Comparison of ENCODE assay signal across 20 mouse cellular contexts in the genomic region with DNA sequence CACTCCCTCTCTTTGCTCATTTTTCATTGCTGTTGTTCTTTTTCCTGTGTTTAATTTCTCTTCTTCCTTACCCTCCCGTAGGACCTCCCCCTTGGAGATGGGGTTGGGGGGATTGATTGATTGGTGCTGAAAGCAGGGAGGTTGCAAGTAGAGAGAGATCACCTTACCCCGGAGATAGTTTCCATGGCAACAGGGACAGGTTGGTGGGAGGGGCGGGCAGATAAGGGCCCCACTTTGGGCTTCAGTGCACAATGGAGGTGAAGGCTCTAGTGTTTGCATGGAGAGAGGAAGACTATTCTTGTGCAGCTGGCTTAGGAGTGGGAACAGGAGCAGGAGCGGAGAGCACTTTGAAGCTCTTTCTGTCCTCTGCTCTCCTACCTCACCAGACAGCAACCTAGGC.
DNase-seq lines count a peak whose midpoint lies in the region; ATAC-seq lines count a peak whose summit lies in the region.
"Had no signal": no experiment of that assay in that cellular context is flagged by ENCODE, and none has a peak within 500 bp of the region (broad histone marks: within the 10 kb centered on the region; RNA-seq: fewer than 3 reads in every experiment).

No protein-coding gene starts in this region.

- H3K36me3 ChIP-seq in kidney, embryonic 15.5 days: no peaks in the 10 kb centered on the region
- H3K36me3 ChIP-seq: embryonic facial prominence, embryonic 12.5 days; forebrain, embryonic 15.5 days; heart, embryonic 13.5 days; limb, embryonic 13.5 days; liver, embryonic 15.5 days; midbrain, embryonic 12.5 days had no signal

- no peak overlapping the region for H3K4me2 ChIP-seq in kidney, embryonic 15.5 days
- H3K4me2 ChIP-seq: embryonic facial prominence, embryonic 12.5 days; forebrain, embryonic 15.5 days; heart, embryonic 13.5 days; limb, embryonic 13.5 days; liver, embryonic 15.5 days; midbrain, embryonic 12.5 days had no signal

- no peaks in the 10 kb centered on the region for H3K9me3 ChIP-seq in kidney, embryonic 15.5 days (replicated peaks)
- H3K9me3 ChIP-seq: embryonic facial prominence, embryonic 12.5 days; forebrain, embryonic 15.5 days; heart, embryonic 13.5 days; limb, embryonic 13.5 days; liver, embryonic 15.5 days; midbrain, embryonic 12.5 days had no signal

- peaks cover 25% of the 10 kb centered on the region for H3K4me1 ChIP-seq in kidney, embryonic 15.5 days
- H3K4me1 ChIP-seq: liver, embryonic 15.5 days had no signal

- 0 out of 2 replicates have a peak, but pooled peaks have one; percentile 30 for ATAC-seq in kidney, embryonic 15.5 days (replicated peaks; ENCODE audit: low FRiP score)
- ATAC-seq: forebrain, embryonic 15.5 days had no signal

- no peak for DNase-seq in kidney, postnatal 10 days
- DNase-seq in ES-CJ7 (ENCODE audit: low read depth, low spot score) (peak; percentile 3), MEL-GATA-1-ER (ENCODE audit: extremely low read depth, low read depth) (peak; percentile 4)
- peak; percentile 34 for DNase-seq in embryo, embryonic 9.5 days (ENCODE audit: extremely low spot score)
- no peak for DNase-seq in layer of hippocampus, adult 11-12 months (ENCODE audit: low spot score)
- no peak for DNase-seq in gastrocnemius, postnatal 25 days
- DNase-seq: adrenal gland, postnatal 36 days; cerebellum, adult 18-20 months; cerebellum, postnatal 25 days; heart, postnatal 36 days; kidney, adult 18-20 months; lung, postnatal 10 days; thymus, postnatal 25 days had no signal

- H3K9ac ChIP-seq in kidney, embryonic 15.5 days: no peak overlapping the region
- H3K9ac ChIP-seq: embryonic facial prominence, embryonic 12.5 days; forebrain, embryonic 15.5 days; heart, embryonic 13.5 days; limb, embryonic 13.5 days; liver, embryonic 15.5 days; midbrain, embryonic 12.5 days had no signal

- WGBS in kidney, embryonic 15.5 days: 33% methylated on average over 4 of the region's 4 CpGs

- H3K27me3 ChIP-seq in kidney, embryonic 15.5 days: peaks cover 33% of the 10 kb centered on the region
- H3K27me3 ChIP-seq: forebrain, embryonic 15.5 days; liver, embryonic 15.5 days had no signal

- no peak overlapping the region for H3K27ac ChIP-seq in kidney, embryonic 15.5 days
- H3K27ac ChIP-seq: embryonic facial prominence, embryonic 12.5 days; forebrain, embryonic 15.5 days; limb, embryonic 13.5 days; liver, embryonic 15.5 days; midbrain, embryonic 12.5 days had no signal

- H3K4me3 ChIP-seq in kidney, embryonic 15.5 days (replicated peaks): no peak overlapping the region
- H3K4me3 ChIP-seq: embryonic facial prominence, embryonic 12.5 days; forebrain, embryonic 15.5 days; heart, embryonic 13.5 days; limb, embryonic 13.5 days; liver, embryonic 15.5 days; midbrain, embryonic 12.5 days had no signal

Comparison
In these comparisons a context has a peak if more than half of its experiments do, and no peak if none do; other contexts are left out.
1. DNase-seq: peak in ES-CJ7 (single experiment), MEL-GATA-1-ER (single experiment) and embryo, embryonic 9.5 days (single experiment); none in kidney, postnatal 10 days (single experiment), layer of hippocampus, adult 11-12 months (single experiment) and gastrocnemius, postnatal 25 days (single experiment).